Mouse (Mus musculus): Measurements from ENCODE around the gene Pik3cb. TPM values are rescaled to one million over a fixed set of nuclear protein-coding genes. Genes with fewer than 3 reads are reported as not detected.

Gene Pik3cb
- total RNA-seq, 2 experiments from 2014 or later, result 22.5 to 23.2 TPM

DNA sequence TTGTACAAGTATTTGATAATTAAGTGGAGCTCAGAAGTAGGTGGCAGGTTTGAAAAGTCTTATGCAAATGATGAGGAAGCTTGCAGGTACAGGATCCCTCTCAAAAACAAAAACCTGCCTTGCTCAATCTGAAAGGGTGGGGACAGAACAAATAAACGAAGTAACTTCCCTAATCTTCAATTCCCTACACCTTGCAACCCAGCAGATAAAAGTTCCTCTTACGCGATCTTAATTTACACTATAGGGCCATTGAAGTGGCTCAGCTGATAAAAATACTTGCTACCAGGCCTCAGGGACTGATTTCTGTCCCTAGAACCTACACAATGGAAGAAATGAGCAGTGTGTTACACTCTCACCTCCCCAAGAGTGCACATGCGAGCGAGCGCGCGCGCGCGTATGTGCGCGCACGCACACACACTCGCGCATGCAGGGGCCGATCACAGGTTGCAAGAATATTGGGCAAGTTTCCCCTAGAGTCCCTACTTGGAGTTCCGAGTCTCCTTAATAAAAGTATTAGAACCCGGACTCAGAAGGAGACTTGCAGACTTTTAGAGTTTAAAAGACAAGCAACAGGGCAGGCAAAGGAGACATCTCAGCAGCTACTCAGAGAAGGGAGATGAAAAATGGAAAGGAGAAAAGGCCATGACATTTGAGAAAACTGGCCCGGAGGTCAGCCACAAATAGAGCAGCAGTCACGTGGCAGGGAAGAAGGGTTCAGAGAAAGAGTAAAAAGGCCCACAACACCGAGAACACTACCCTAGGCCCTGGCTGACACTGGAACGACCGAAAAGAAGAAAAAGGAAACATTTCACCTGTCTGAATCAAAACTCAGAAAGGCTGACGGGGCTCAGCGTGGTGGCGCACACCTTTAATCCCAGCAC is 6.7 kb upstream of the Pik3cb start:
- no peak for DNase-seq (ENCODE audit: low spot score in 2 of 2)

DNA sequence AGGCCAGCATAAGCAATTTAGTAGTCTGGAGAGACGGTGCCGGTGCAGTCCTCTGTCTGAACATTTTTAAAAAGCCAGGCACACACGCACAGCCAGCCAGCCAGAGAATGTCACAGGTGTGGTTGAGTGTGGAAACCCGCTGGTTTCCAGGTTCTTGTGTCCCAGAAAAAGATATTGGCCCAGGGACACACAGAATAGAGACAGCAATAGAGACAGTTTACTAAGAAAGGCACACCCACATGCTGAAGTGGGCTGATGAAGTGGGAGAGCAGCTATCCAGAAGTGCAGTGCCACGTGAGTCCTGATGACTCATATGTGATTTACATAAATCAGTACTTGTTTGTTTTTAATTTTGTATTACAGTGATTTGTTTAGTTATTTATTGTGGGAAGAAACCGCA is 5.3 kb upstream of the Pik3cb start:
- DNase-seq (ENCODE audit: low spot score in 2 of 2), result no peak

DNA sequence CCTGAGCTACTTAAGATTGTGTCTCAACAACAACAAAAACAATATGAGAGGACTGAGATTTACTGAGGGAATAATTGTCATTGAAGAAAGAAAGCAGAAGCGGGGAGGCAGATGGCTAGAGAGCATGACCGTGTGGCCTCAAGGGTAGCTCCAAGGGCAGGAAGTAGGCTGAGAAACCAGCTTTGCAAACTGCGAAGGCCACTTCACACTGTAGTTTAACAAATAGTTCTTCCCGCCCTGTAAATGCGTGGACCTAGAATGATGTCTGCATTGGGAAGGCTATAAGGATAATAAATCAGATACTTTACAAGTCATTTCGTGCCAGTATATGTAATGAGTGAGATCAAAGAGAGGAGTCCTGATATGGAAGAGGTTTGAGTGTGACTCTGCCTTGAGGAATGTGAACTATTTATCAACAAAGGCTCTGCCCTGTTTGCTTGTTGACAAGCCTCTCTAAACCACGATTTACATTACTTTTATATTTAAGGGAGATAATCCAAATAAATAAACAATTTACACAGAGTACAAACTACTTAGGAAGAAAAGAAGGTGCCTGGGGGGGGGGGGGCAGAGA is 4.1 kb upstream of the Pik3cb start:
- DNase-seq (ENCODE audit: low spot score in 2 of 2), result no peak

DNA sequence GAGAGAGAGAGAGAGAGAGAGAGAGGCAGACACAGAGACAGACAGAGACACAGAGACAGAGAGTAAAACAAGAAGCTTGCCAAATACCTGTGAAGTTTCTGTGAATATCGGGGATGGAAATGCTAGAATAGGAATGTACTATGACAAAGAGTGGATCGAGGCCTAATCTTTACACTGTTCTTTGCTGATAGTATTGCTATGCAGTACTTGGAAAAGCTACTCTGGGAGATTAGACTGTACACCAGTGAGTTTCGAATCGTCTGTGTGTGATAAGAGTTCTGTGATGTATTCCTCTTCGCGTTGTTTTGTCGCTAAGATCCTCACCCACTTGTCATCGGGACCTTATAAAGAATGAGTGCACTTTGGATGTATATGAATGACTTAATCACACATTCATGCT is 1.2 kb upstream of the Pik3cb start:
- DNase-seq (ENCODE audit: low spot score in 2 of 2), result no peak

DNA sequence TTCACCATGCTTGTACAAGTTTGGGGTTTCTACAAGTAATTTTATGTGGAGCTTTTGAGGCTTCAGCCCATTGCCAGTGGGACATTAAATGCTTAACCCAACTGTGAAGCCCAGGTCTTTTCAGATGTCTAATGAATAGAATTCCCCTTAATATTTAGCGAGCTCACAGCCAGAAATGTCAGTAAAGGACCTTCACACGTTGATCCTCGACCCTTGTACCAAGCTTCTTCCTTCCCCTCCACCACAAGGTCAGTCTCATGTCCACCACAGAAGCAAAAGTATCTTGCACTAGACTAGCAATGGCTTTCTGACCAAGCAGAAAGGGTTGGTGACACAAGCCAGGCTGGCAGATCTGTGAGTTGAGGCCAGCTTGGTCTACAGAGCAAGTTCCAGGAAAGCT is 750 bp upstream of the Pik3cb start:
- no peak for DNase-seq (ENCODE audit: low spot score in 2 of 2)

- peak in 1 of 2 experiments; percentile 42 for DNase-seq (ENCODE audit: low spot score in 2 of 2)
These were observed 1.0 kb downstream of the Pik3cb start for GRCm38 (mm10) chr9:99139194-99140023.

- DNase-seq (ENCODE audit: low spot score in 2 of 2), result no peak
These were observed 3.1 kb downstream of the Pik3cb start for GRCm38 (mm10) chr9:99137301-99137700.

DNA sequence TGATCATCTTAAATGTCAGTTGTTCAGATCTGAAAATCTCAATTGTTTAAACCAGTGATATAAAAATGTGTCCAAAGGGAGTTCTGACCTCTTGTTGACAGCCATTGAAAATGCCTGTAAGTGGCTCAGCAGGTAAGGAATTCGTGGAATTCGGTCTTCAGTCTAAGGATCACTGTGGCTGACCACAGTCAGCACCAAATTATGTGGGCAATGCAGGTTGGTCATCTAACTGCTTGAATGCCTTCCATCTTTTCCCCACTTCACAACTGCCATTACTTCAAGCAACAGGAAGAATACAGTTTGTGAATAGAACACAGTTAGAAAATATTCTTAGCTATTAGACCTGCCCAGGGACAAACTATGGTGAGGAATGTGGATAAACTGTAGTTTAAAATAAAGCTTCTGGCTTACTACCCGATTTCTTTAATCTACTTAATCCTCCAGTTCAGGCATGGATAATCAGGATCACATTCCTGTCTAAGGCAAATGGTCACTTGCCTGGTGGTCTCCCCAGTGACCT is 8.4 kb downstream of the Pik3cb start:
- no peak for DNase-seq (ENCODE audit: low spot score in 2 of 2)

- no peak for DNase-seq (ENCODE audit: low spot score in 2 of 2)
These were observed 9.3 kb downstream of the Pik3cb start for GRCm38 (mm10) chr9:99131119-99131518.

DNA sequence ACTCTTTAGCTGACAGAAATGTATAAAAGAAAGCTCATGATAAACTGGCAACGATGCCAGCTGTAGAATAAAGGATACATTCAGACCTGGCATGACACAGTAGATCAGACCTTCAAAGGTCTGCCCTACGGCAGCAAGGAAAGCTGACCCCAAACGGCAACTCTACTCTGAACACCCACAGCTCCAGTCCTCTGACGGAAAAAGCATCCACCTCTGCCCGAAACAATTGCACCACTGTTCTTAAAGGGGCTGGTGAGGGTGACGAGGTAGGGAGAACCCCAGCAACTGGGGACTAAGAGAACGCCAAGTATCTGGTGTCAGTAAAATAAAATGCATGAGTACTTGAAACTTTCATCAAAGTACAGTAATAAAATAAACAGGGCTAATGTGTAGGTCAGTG is 12.8 kb downstream of the Pik3cb start:
- DNase-seq (ENCODE audit: low spot score in 2 of 2), result no peak

GRCm38 (mm10) chr9:99122749-99123148 is 17.7 kb downstream of the Pik3cb start:
- DNase-seq (ENCODE audit: low spot score in 2 of 2), result no peak

- DNase-seq (ENCODE audit: low spot score in 2 of 2), result peak; percentile 53 to 55
These were observed 28.0 kb downstream of the Pik3cb start for GRCm38 (mm10) chr9:99112409-99112808.

GRCm38 (mm10) chr9:99111085-99111484 is 29.3 kb downstream of the Pik3cb start:
- DNase-seq (ENCODE audit: low spot score in 2 of 2), result no peak

- DNase-seq (ENCODE audit: low spot score in 2 of 2), result no peak
These were observed 30.2 kb downstream of the Pik3cb start for GRCm38 (mm10) chr9:99110213-99110612.

DNA sequence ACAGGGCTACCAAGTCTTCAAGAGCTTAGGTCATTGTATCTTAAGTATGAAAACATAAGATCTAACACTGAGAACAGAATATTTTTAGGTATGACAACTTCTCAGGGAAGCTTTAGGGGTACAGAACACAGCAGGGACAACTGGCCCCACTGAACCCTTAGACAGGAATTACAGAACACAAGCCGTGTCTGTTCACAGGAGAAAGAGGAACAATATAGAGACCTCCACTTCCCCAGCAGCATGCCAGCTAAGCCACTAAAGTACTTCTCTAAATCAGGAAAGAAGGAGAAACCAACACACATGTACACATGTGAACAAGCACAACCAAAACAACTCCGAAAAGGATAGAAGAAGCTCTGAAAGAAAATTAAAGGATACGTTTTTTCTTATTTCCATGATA is 30.8 kb downstream of the Pik3cb start:
- no peak for DNase-seq (ENCODE audit: low spot score in 2 of 2)

- no peak for DNase-seq (ENCODE audit: low spot score in 2 of 2)
These were observed 36.0 kb downstream of the Pik3cb start for GRCm38 (mm10) chr9:99104449-99104848.

- no peak for DNase-seq (ENCODE audit: low spot score in 2 of 2)
These were observed 36.6 kb downstream of the Pik3cb start for GRCm38 (mm10) chr9:99103865-99104264.

- DNase-seq (ENCODE audit: low spot score in 2 of 2), result no peak
These were observed 41.8 kb downstream of the Pik3cb start for GRCm38 (mm10) chr9:99098482-99099129.

GRCm38 (mm10) chr9:99097668-99098067 is 42.8 kb downstream of the Pik3cb start:
- no peak for DNase-seq (ENCODE audit: low spot score in 2 of 2)

DNA sequence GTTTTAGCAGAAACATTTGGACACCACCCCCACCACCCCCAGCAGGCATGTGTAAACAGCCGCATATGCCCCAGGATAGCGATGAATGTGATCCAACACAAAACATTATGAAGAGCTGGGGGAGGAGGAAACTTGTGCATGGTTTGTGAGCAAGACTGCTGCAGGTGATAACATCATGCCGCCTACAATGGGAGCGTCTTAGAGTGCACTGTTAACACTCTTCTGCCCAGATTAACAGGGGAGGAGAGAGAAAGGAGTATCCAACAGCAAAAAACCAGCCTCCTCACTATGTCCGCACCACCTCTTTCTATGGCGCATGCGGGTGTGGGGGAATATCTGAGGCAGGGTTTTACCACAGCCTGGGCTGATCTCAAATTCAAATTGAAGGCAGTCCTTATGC is 45.2 kb downstream of the Pik3cb start:
- DNase-seq (ENCODE audit: low spot score in 2 of 2), result no peak

DNA sequence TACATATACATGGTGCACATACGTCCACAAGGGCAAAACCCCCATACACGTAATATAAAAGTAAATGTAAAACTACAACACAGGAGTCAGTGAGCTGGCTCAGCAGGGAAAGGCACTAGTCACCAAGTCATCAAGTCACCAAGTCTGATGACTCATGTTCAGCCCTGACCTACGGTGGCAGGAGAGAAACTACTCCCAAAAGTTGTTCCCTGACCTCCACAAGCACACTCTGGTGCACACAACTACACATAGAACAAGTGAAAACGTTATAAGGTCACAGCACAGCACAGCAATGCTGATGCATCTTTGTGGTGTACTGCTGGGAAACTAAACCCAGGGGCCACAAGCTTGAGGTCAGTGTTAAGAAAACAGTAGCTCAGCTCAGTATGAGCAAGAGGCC is 49.9 kb downstream of the Pik3cb start:
- no peak for DNase-seq (ENCODE audit: low spot score in 2 of 2)

Data from layer of hippocampus, postnatal 10 days (tissue).